Mouse (Mus musculus) liver, embryonic 14.5 days (tissue): ENCODE data around the gene Rmnd5b. TPM values are rescaled to one million over a fixed set of nuclear protein-coding genes. Genes with fewer than 3 reads are reported as not detected.

Experiments used
- ATAC-seq: fragments of 200-750 bp; cut with Nextera tagmentation; 2 replicates; pipeline ENCODE4 v1.8.0; 2017; ENCODE audit warnings: moderate number of reproducible peaks, mild to moderate bottlenecking, moderate library complexity; ENCODE audit not compliant: insufficient read depth
- DNase-seq, 3 experiments: peaks; one replicate each; pipeline ENCODE4 v3.0.0-alpha.2; 2012 to 2013; ENCODE audit warnings: low read depth in 3 of 3, low spot score in 3 of 3
- H3K27ac ChIP-seq: fragments of 300-500 bp; sonication (generic); 2 replicates; pipeline ENCODE4 v1.5.1; 2014; ENCODE audit warnings: moderate library complexity, mild to moderate bottlenecking, control low read depth, inconsistent platforms
- H3K27me3 ChIP-seq: fragments of 300-500 bp; sonication (generic); 2 replicates; pipeline ENCODE4 v1.6.1; 2014; ENCODE audit warnings: mild to moderate bottlenecking, low read length, moderate library complexity; ENCODE audit not compliant: control insufficient read depth, insufficient read depth
- H3K36me3 ChIP-seq: fragments of 300-500 bp; sonication (generic); replicated peaks from 2 replicates; pipeline ENCODE4 v1.6.1; 2014; ENCODE audit warnings: low read depth; ENCODE audit not compliant: control insufficient read depth, insufficient read depth
- H3K4me1 ChIP-seq, 2 experiments: fragments of 200-500 bp in 1 of 2; fragments of 300-500 bp in 1 of 2; sonication (generic) in 1 of 2; replicated peaks; 2 replicates each; pipeline ENCODE4 v1.6.1; 2012 to 2014; ENCODE audit warnings: antibody characterized with exemption in 1 of 2, inconsistent platforms in 1 of 2, low read length in 1 of 2; ENCODE audit not compliant: control insufficient read depth in 2 of 2, insufficient read depth in 2 of 2
- H3K4me2 ChIP-seq: fragments of 300-500 bp; sonication (generic); 2 replicates; pipeline ENCODE4 v1.6.1; 2014; ENCODE audit warnings: low read depth, mild to moderate bottlenecking, control low read depth, moderate library complexity
- H3K4me3 ChIP-seq, 2 experiments: fragments of 200-500 bp in 1 of 2; fragments of 300-500 bp in 1 of 2; sonication (generic) in 1 of 2; 2 replicates each; pipeline ENCODE4 v1.5.1; 2012 to 2014; ENCODE audit warnings: low read depth in 2 of 2, low read length in 2 of 2, mild to moderate bottlenecking in 2 of 2, control low read depth in 1 of 2, inconsistent platforms in 1 of 2, moderate library complexity in 1 of 2; ENCODE audit not compliant: insufficient read depth in 1 of 2
- H3K9ac ChIP-seq: fragments of 300-500 bp; sonication (generic); replicated peaks from 2 replicates; pipeline ENCODE4 v1.6.1; 2014; ENCODE audit warnings: mild to moderate bottlenecking, control low read depth, moderate library complexity
- H3K9me3 ChIP-seq: fragments of 300-500 bp; sonication (generic); 2 replicates; pipeline ENCODE4 v1.6.1; 2016; ENCODE audit warnings: low read length, mixed read lengths; ENCODE audit not compliant: control insufficient read depth
- CTCF ChIP-seq: IDR thresholded peaks from 2 replicates; pipeline ENCODE4 v1.5.1; 2016; ENCODE audit warnings: antibody characterized with exemption, low read depth, control low read depth
- EP300 ChIP-seq: IDR thresholded peaks from 2 replicates; pipeline ENCODE4 v1.6.1; 2016; ENCODE audit warnings: antibody characterized with exemption, low read depth
- WGBS: fragments of 180-500 bp; shearing (Covaris S2); extraction: QIAGEN DNeasy Blood & Tissue Kit; methylation state at CpG from one replicate; pipeline ENCODE4 v1.1.7; 2014; ENCODE audit not compliant: insufficient replicate concordance; 5-methylcytosine and 5-hydroxymethylcytosine counted together
- polyA plus RNA-seq, 2 experiments: library from polyadenylated mRNA; depleted of rRNA in 1 of 2; stranded (reverse) in 1 of 2; unstranded in 1 of 2; fragments of >200 nt; fragmentation: Nextera tagmentation in 1 of 2; extraction: Ambion mirVana in 1 of 2; gene quantifications; 2 replicates each; pipeline versions ENCODE4 v1.2.1 to v1.2.3; 2012 to 2014

The Rmnd5b gene
- polyA plus RNA-seq, 2 experiments: 15.2 to 19.0 TPM

- DNase-seq (no peak), ATAC-seq (no peak)
- Histone ChIP-seq H3K27ac (no peak overlapping the region), H3K4me2 (no peak overlapping the region; the same call in 1 of the 2 replicates), H3K9ac (no peak overlapping the region), H3K36me3 (peaks cover 39% of the 10 kb centered on the region), H3K4me1 (peaks cover 18 to 27% of the 10 kb centered on the region in 2 experiments), H3K4me3 (no peak overlapping the region), H3K27me3 (no peaks in the 10 kb centered on the region), H3K9me3 (no peaks in the 10 kb centered on the region)
- no peak for TF ChIP-seq CTCF
- no peak for TF ChIP-seq EP300
- 78% methylated on average over 1 of the region's 1 CpGs for WGBS
These were observed 48.6 kb downstream of the Rmnd5b start for GRCm38 (mm10) chr11:51587059-51587458.

- no peak overlapping the region for H3K4me3 ChIP-seq
These were observed 49.3 kb downstream of the Rmnd5b start for GRCm38 (mm10) chr11:51586411-51586810.

GRCm38 (mm10) chr11:51585608-51586252 lies 50.0 kb downstream of the Rmnd5b start:
- Histone ChIP-seq H3K27me3 (no peaks in the 10 kb centered on the region), H3K27ac (peak overlapping the region; percentile 72), H3K4me2 (peak overlapping the region; percentile 98), H3K36me3 (peaks cover 26% of the 10 kb centered on the region), H3K9me3 (no peaks in the 10 kb centered on the region), H3K4me3 (peak overlapping the region; percentile 94 to 95), H3K4me1 (peaks cover 18 to 27% of the 10 kb centered on the region in 2 experiments), H3K9ac (peak overlapping the region; percentile 95)
- 34% methylated on average over 8 of the region's 8 CpGs for WGBS
- DNase-seq (no peak), ATAC-seq (no peak)
- TF ChIP-seq CTCF (no peak), EP300 (no peak)

More at GRCm38 (mm10) chr11:51586411-51586810, 49.3 kb downstream of the Rmnd5b start:
- H3K4me2 ChIP-seq: peak overlapping the region; percentile 98
- peaks cover 18 to 27% of the 10 kb centered on the region in 2 experiments for H3K4me1 ChIP-seq
- no peak for TF ChIP-seq EP300
- TF ChIP-seq CTCF: no peak
- H3K27ac ChIP-seq: no peak overlapping the region
- no peak overlapping the region; the same call in 1 of the 2 replicates for H3K9ac ChIP-seq
- no peak for ATAC-seq
- 84% methylated on average over 13 of the region's 13 CpGs for WGBS
- H3K36me3 ChIP-seq: peaks cover 33% of the 10 kb centered on the region
- no peaks in the 10 kb centered on the region for H3K27me3 ChIP-seq
- H3K9me3 ChIP-seq: no peaks in the 10 kb centered on the region
- no peak for DNase-seq

GRCm38 (mm10) chr11:51584431-51585248 lies 51.1 kb downstream of the Rmnd5b start, which contains the start of gene Phykpl:
Gene Phykpl (plus strand): TSS chr11:51584757.
- WGBS: under 1% methylated on average over 59 of the region's 59 CpGs
- Histone ChIP-seq H3K9ac (peak within 1 kb of the TSS; percentile 95), H3K36me3 (peaks cover 25% of the 10 kb centered on the region), H3K4me3 (peak within 1 kb of the TSS; percentile 94 to 95), H3K27me3 (no peaks in the 10 kb centered on the region), H3K4me2 (peak within 1 kb of the TSS; percentile 98), H3K4me1 (peaks cover 18 to 27% of the 10 kb centered on the region in 2 experiments), H3K27ac (peak within 1 kb of the TSS; percentile 94), H3K9me3 (no peaks in the 10 kb centered on the region)
- no peak for TF ChIP-seq EP300
- TF ChIP-seq CTCF: peak; percentile 81
- DNase-seq: peak; percentile 95 to 96 (median 95)
- peak; percentile 90 for ATAC-seq

- Histone ChIP-seq H3K27me3 (no peaks in the 10 kb centered on the region), H3K36me3 (peaks cover 24% of the 10 kb centered on the region), H3K9me3 (no peaks in the 10 kb centered on the region), H3K27ac (peak overlapping the region; percentile 94), H3K4me3 (peak overlapping the region; percentile 48 to 95), H3K4me1 (peaks cover 18 to 27% of the 10 kb centered on the region in 2 experiments), H3K9ac (peak overlapping the region; percentile 95), H3K4me2 (peak overlapping the region; percentile 98)
- no peak for TF ChIP-seq CTCF
- no peak for TF ChIP-seq EP300
- peak; percentile 33 for ATAC-seq
- 16% methylated on average over 9 of the region's 9 CpGs for WGBS
- DNase-seq: no peak
These were observed 51.7 kb downstream of the Rmnd5b start for GRCm38 (mm10) chr11:51584057-51584430.
